Mouse (Mus musculus) myocyte (in vitro differentiated cells): ENCODE measurements around the gene Rbm47.

Source experiments
- MAX ChIP-seq: IDR thresholded peaks from one replicate; pipeline ENCODE4 v1.6.1; 2011; ENCODE audit warnings: low read depth, mild to moderate bottlenecking, control low read depth
- POLR2A ChIP-seq: IDR thresholded peaks from one replicate; pipeline ENCODE4 v1.6.1; 2011; ENCODE audit warnings: low read depth, mild to moderate bottlenecking, control low read depth, moderate library complexity; ENCODE audit not compliant: insufficient read length
- TCF12 ChIP-seq: IDR thresholded peaks from one replicate; pipeline ENCODE4 v1.6.1; 2011; ENCODE audit warnings: mild to moderate bottlenecking, control low read depth; ENCODE audit not compliant: poor library complexity, insufficient read depth, severe bottlenecking
- USF1 ChIP-seq: IDR thresholded peaks from one replicate; pipeline ENCODE4 v1.6.1; 2011; ENCODE audit warnings: low read depth, mild to moderate bottlenecking, control low read depth, moderate library complexity

GRCm38 (mm10) chr5:66042651-66043340, 130.1 kb downstream of the Rbm47 start:
- TF ChIP-seq POLR2A (no peak), TCF12 (no peak), MAX (no peak), USF1 (no peak)
